Mouse (Mus musculus): ENCODE measurements at regions not wholly inside any gene's neighbourhood (a gene's known extent, or its start where the extent isn't known, plus 50 kb on each side); places are given as distances from the start of the nearest gene placed in this dataset.

- Histone ChIP-seq H3K27ac (replicated peaks; ENCODE audit: low read depth, low read length) (no peak overlapping the region), H3K4me1 (ENCODE audit: control insufficient read depth, insufficient read depth, low read length) (no peaks in the 10 kb centered on the region), H3K27me3 (replicated peaks; ENCODE audit: control insufficient read depth, insufficient read depth, low read length) (no peaks in the 10 kb centered on the region), H3K4me2 (ENCODE audit: low read depth, low read length) (no peak overlapping the region), H3K36me3 (ENCODE audit: control insufficient read depth, insufficient read depth, low read length) (no peaks in the 10 kb centered on the region), H3K9me3 (ENCODE audit: control insufficient read depth, low read length) (0 out of 2 replicates have a peak, but pooled peaks cover 3% of the 10 kb centered on the region), H3K4me3 (ENCODE audit: low read depth, low read length) (no peak overlapping the region), H3K9ac (ENCODE audit: low read depth, low read length) (no peak overlapping the region)
- ATAC-seq (ENCODE audit: low read depth), result no peak
- DNase-seq (ENCODE audit: low spot score), result no peak
- WGBS, result 94% methylated on average over 6 of the region's 6 CpGs
Measured at GRCm38 (mm10) chr9:117729366-117729765, 99.7 kb upstream of the Rbms3 start.

GRCm38 (mm10) chr9:117720161-117720598 lies 90.5 kb upstream of the Rbms3 start:
- H3K27ac ChIP-seq (replicated peaks; ENCODE audit: low read depth, low read length), result no peak overlapping the region
- no peak overlapping the region for H3K4me3 ChIP-seq (ENCODE audit: low read depth, low read length)
- WGBS, result 76% methylated on average over 7 of the region's 7 CpGs
- no peak overlapping the region for H3K4me2 ChIP-seq (ENCODE audit: low read depth, low read length)
- H3K9ac ChIP-seq (ENCODE audit: low read depth, low read length), result no peak overlapping the region
- no peaks in the 10 kb centered on the region for H3K9me3 ChIP-seq (ENCODE audit: control insufficient read depth, low read length)
- no peaks in the 10 kb centered on the region for H3K36me3 ChIP-seq (ENCODE audit: control insufficient read depth, insufficient read depth, low read length)
- DNase-seq (ENCODE audit: low spot score) (no peak), ATAC-seq (ENCODE audit: low read depth) (no peak)
- H3K4me1 ChIP-seq (ENCODE audit: control insufficient read depth, insufficient read depth, low read length), result no peaks in the 10 kb centered on the region
- no peaks in the 10 kb centered on the region for H3K27me3 ChIP-seq (replicated peaks; ENCODE audit: control insufficient read depth, insufficient read depth, low read length)

GRCm38 (mm10) chr9:117717346-117717745 lies 87.6 kb upstream of the Rbms3 start:
- WGBS, result 78% methylated on average over 4 of the region's 4 CpGs
- Histone ChIP-seq H3K27me3 (replicated peaks; ENCODE audit: control insufficient read depth, insufficient read depth, low read length) (no peaks in the 10 kb centered on the region), H3K36me3 (ENCODE audit: control insufficient read depth, insufficient read depth, low read length) (no peaks in the 10 kb centered on the region), H3K4me1 (ENCODE audit: control insufficient read depth, insufficient read depth, low read length) (no peaks in the 10 kb centered on the region; the same call in 1 of the 2 replicates), H3K27ac (replicated peaks; ENCODE audit: low read depth, low read length) (no peak overlapping the region), H3K4me2 (ENCODE audit: low read depth, low read length) (no peak overlapping the region), H3K4me3 (ENCODE audit: low read depth, low read length) (no peak overlapping the region), H3K9ac (ENCODE audit: low read depth, low read length) (no peak overlapping the region), H3K9me3 (ENCODE audit: control insufficient read depth, low read length) (no peaks in the 10 kb centered on the region)
- DNase-seq (ENCODE audit: low spot score) (no peak), ATAC-seq (ENCODE audit: low read depth) (no peak)

DNA sequence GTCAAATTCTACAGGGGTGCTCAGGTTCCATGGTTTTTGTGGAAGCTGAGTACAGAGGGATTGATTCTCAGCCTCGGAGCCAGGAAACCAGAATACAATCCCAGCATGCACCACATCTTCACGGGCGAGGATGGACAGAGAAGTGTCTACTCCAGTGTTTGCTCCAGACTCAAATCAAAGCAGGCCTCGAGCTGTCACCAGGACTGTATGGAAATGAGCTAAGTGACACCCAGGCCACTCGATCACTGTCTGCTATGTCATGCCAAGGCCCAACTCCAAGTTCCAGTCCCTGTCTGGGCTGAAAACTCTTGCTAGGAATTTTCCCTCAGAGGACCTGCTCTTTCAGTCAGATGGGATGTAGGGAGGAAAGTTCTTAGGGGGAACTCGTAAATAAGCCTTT lies 86.8 kb upstream of the Rbms3 start:
- no peak for DNase-seq (ENCODE audit: low spot score)
- Histone ChIP-seq H3K27ac (replicated peaks; ENCODE audit: low read depth, low read length) (no peak overlapping the region), H3K4me2 (ENCODE audit: low read depth, low read length) (no peak overlapping the region), H3K36me3 (ENCODE audit: control insufficient read depth, insufficient read depth, low read length) (no peaks in the 10 kb centered on the region), H3K9ac (ENCODE audit: low read depth, low read length) (no peak overlapping the region), H3K9me3 (ENCODE audit: control insufficient read depth, low read length) (no peaks in the 10 kb centered on the region), H3K4me1 (ENCODE audit: control insufficient read depth, insufficient read depth, low read length) (no peaks in the 10 kb centered on the region; the same call in 1 of the 2 replicates), H3K4me3 (ENCODE audit: low read depth, low read length) (no peak overlapping the region), H3K27me3 (replicated peaks; ENCODE audit: control insufficient read depth, insufficient read depth, low read length) (no peaks in the 10 kb centered on the region)
- 76% methylated on average over 6 of the region's 6 CpGs for WGBS
- ATAC-seq (ENCODE audit: low read depth), result no peak

GRCm38 (mm10) chr9:117714741-117715675 lies 85.3 kb upstream of the Rbms3 start:
- no peaks in the 10 kb centered on the region for H3K36me3 ChIP-seq (ENCODE audit: control insufficient read depth, insufficient read depth, low read length)
- WGBS, result 69% methylated on average over 13 of the region's 13 CpGs
- H3K4me2 ChIP-seq (ENCODE audit: low read depth, low read length), result no peak overlapping the region
- H3K27ac ChIP-seq (replicated peaks; ENCODE audit: low read depth, low read length), result no peak overlapping the region
- H3K9ac ChIP-seq (ENCODE audit: low read depth, low read length), result no peak overlapping the region
- no peak for DNase-seq (ENCODE audit: low spot score)
- no peak for ATAC-seq (ENCODE audit: low read depth)
- H3K4me3 ChIP-seq (ENCODE audit: low read depth, low read length), result no peak overlapping the region
- no peaks in the 10 kb centered on the region for H3K9me3 ChIP-seq (ENCODE audit: control insufficient read depth, low read length)
- H3K4me1 ChIP-seq (ENCODE audit: control insufficient read depth, insufficient read depth, low read length), result no peaks in the 10 kb centered on the region; the same call in 1 of the 2 replicates
- H3K27me3 ChIP-seq (replicated peaks; ENCODE audit: control insufficient read depth, insufficient read depth, low read length), result no peaks in the 10 kb centered on the region

- no peaks in the 10 kb centered on the region for H3K9me3 ChIP-seq (ENCODE audit: control insufficient read depth, low read length)
- 90% methylated on average over 4 of the region's 4 CpGs for WGBS
- no peak overlapping the region for H3K9ac ChIP-seq (ENCODE audit: low read depth, low read length)
- no peak overlapping the region for H3K27ac ChIP-seq (replicated peaks; ENCODE audit: low read depth, low read length)
- H3K36me3 ChIP-seq (ENCODE audit: control insufficient read depth, insufficient read depth, low read length), result no peaks in the 10 kb centered on the region
- ATAC-seq (ENCODE audit: low read depth), result no peak
- no peak for DNase-seq (ENCODE audit: low spot score)
- no peak overlapping the region for H3K4me2 ChIP-seq (ENCODE audit: low read depth, low read length)
- H3K27me3 ChIP-seq (replicated peaks; ENCODE audit: control insufficient read depth, insufficient read depth, low read length), result no peaks in the 10 kb centered on the region
- no peak overlapping the region for H3K4me3 ChIP-seq (ENCODE audit: low read depth, low read length)
- no peaks in the 10 kb centered on the region; the same call in 1 of the 2 replicates for H3K4me1 ChIP-seq (ENCODE audit: control insufficient read depth, insufficient read depth, low read length)
Measured at GRCm38 (mm10) chr9:117713121-117713520, 83.4 kb upstream of the Rbms3 start.

- Histone ChIP-seq H3K27ac (replicated peaks; ENCODE audit: low read depth, low read length) (no peak overlapping the region), H3K36me3 (ENCODE audit: control insufficient read depth, insufficient read depth, low read length) (no peaks in the 10 kb centered on the region), H3K4me1 (ENCODE audit: control insufficient read depth, insufficient read depth, low read length) (no peaks in the 10 kb centered on the region; the same call in 1 of the 2 replicates), H3K4me2 (ENCODE audit: low read depth, low read length) (no peak overlapping the region), H3K9me3 (ENCODE audit: control insufficient read depth, low read length) (no peaks in the 10 kb centered on the region), H3K27me3 (replicated peaks; ENCODE audit: control insufficient read depth, insufficient read depth, low read length) (no peaks in the 10 kb centered on the region), H3K9ac (ENCODE audit: low read depth, low read length) (no peak overlapping the region), H3K4me3 (ENCODE audit: low read depth, low read length) (no peak overlapping the region)
- DNase-seq (ENCODE audit: low spot score) (no peak), ATAC-seq (ENCODE audit: low read depth) (no peak)
- WGBS, result 72% methylated on average over 5 of the region's 5 CpGs
Measured at GRCm38 (mm10) chr9:117711793-117712192, 82.1 kb upstream of the Rbms3 start.

- ATAC-seq (ENCODE audit: low read depth) (no peak), DNase-seq (ENCODE audit: low spot score) (no peak)
- Histone ChIP-seq H3K36me3 (ENCODE audit: control insufficient read depth, insufficient read depth, low read length) (no peaks in the 10 kb centered on the region), H3K27me3 (replicated peaks; ENCODE audit: control insufficient read depth, insufficient read depth, low read length) (no peaks in the 10 kb centered on the region), H3K4me1 (ENCODE audit: control insufficient read depth, insufficient read depth, low read length) (no peaks in the 10 kb centered on the region; the same call in 1 of the 2 replicates), H3K9ac (ENCODE audit: low read depth, low read length) (no peak overlapping the region), H3K9me3 (ENCODE audit: control insufficient read depth, low read length) (no peaks in the 10 kb centered on the region), H3K27ac (replicated peaks; ENCODE audit: low read depth, low read length) (no peak overlapping the region), H3K4me2 (ENCODE audit: low read depth, low read length) (no peak overlapping the region), H3K4me3 (ENCODE audit: low read depth, low read length) (no peak overlapping the region)
- WGBS, result 92% methylated on average over 9 of the region's 9 CpGs
Measured at GRCm38 (mm10) chr9:117710966-117711365, 81.3 kb upstream of the Rbms3 start.

DNA sequence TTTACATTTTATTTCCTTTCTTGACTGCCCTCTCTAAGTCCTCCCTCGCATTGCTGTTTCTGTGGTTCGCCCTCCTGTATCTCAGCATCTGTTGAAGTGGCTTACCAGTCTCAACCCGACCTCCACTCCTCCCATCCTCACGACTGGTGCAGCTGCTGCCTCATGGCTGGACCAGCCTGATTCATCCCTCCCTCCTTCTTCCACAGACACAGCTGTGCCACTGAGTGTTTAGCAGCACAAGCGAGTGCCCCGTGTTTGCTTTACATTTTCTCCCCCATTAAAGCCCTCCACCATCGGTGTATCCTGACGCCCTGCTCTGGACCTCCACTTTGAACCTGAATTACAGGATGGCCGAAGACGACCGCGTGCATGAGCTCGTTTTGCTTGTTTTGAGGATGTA lies 80.0 kb upstream of the Rbms3 start:
- 79% methylated on average over 13 of the region's 13 CpGs for WGBS
- Histone ChIP-seq H3K27ac (replicated peaks; ENCODE audit: low read depth, low read length) (no peak overlapping the region), H3K36me3 (ENCODE audit: control insufficient read depth, insufficient read depth, low read length) (no peaks in the 10 kb centered on the region), H3K27me3 (replicated peaks; ENCODE audit: control insufficient read depth, insufficient read depth, low read length) (no peaks in the 10 kb centered on the region), H3K9me3 (ENCODE audit: control insufficient read depth, low read length) (no peaks in the 10 kb centered on the region), H3K4me3 (ENCODE audit: low read depth, low read length) (no peak overlapping the region), H3K4me2 (ENCODE audit: low read depth, low read length) (no peak overlapping the region), H3K9ac (ENCODE audit: low read depth, low read length) (no peak overlapping the region), H3K4me1 (ENCODE audit: control insufficient read depth, insufficient read depth, low read length) (no peaks in the 10 kb centered on the region; the same call in 1 of the 2 replicates)
- ATAC-seq (ENCODE audit: low read depth) (no peak), DNase-seq (ENCODE audit: low spot score) (no peak)

All from embryonic facial prominence, embryonic 14.5 days (tissue).